Mouse (Mus musculus): ENCODE measurements around the gene Glrx5. TPM values are rescaled to one million over a fixed set of nuclear protein-coding genes. Genes with fewer than 3 reads are reported as not detected.

Gene Glrx5
- total and polyA plus RNA-seq, 3 experiments = 38.5 to 112 (median 79.5) TPM

- H3K27ac ChIP-seq (ENCODE audit: insufficient read depth, low read depth) = no peak overlapping the region
- peaks cover 24% of the 10 kb centered on the region for H3K27me3 ChIP-seq (replicated peaks)
- H3K36me3 ChIP-seq (replicated peaks in 1 of 2; ENCODE audit: control insufficient read depth in 1 of 2, insufficient read depth in 1 of 2, low read length in 1 of 2) = no peaks in the 10 kb centered on the region
- no peaks in the 10 kb centered on the region for H3K79me2 ChIP-seq (replicated peaks; ENCODE audit: control insufficient read depth, extremely low read depth, insufficient read depth, poor library complexity, severe bottlenecking)
- peaks cover 6% of the 10 kb centered on the region for H3K9me3 ChIP-seq (replicated peaks; ENCODE audit: low read length)
- in situ Hi-C loops (cut with MboI; ENCODE audit: low pct_ligation_motif_present, low pct_unique_long_range_greater_than_20kb, low sequenced_read_pairs) = no loop called here
- H3K4me2 ChIP-seq (ENCODE audit: insufficient read depth, low read depth, poor library complexity, severe bottlenecking) = no peak overlapping the region
- TF ChIP-seq ZMIZ1 (IDR thresholded peaks at IDR 0.05; ENCODE audit: low read depth, low read length) = no peak
- TF ChIP-seq CHD1 (IDR thresholded peaks at IDR 0.05; ENCODE audit: low read depth, low read length) = no peak
- TF ChIP-seq GABPA (IDR thresholded peaks at IDR 0.05; ENCODE audit: insufficient replicate concordance, low read depth, low read length) = no peak
- TF ChIP-seq ELF1 (IDR thresholded peaks at IDR 0.05; ENCODE audit: low read depth, low read length) = no peak
- TF ChIP-seq ZC3H11A (IDR thresholded peaks at IDR 0.05; ENCODE audit: low read depth, low read length) = no peak
- no peak for TF ChIP-seq EP300 (IDR thresholded peaks at IDR 0.05; ENCODE audit: low read length)
- TF ChIP-seq NRF1 (IDR thresholded peaks at IDR 0.05; ENCODE audit: low read depth, low read length) = no peak
- no peak for TF ChIP-seq JUND (conservative IDR thresholded peaks at IDR 0.05; ENCODE audit: low read depth, low read length)
- TF ChIP-seq RCOR1 (conservative IDR thresholded peaks at IDR 0.05; ENCODE audit: low read depth, low read length) = no peak
- TF ChIP-seq CTCF (conservative IDR thresholded peaks at IDR 0.05 in 1 of 2, IDR thresholded peaks at IDR 0.05 in 1 of 2; ENCODE audit: low read depth in 2 of 2, low read length in 2 of 2) = no peak; a peak in 1 of 4 replicates
- no peak for TF ChIP-seq BHLHE40 (IDR thresholded peaks at IDR 0.05; ENCODE audit: low read depth, low read length)
- no peak for TF ChIP-seq SIN3A (IDR thresholded peaks at IDR 0.05; ENCODE audit: low read length)
- TF ChIP-seq CHD2 (IDR thresholded peaks at IDR 0.05; ENCODE audit: low read length) = no peak
- TF ChIP-seq SMC3 (IDR thresholded peaks at IDR 0.05; ENCODE audit: low read depth, low read length) = no peak
- no peak for TF ChIP-seq ZKSCAN1 (IDR thresholded peaks at IDR 0.05; ENCODE audit: borderline replicate concordance, low read depth, low read length)
- H3K9ac ChIP-seq (ENCODE audit: insufficient read depth, low read depth) = no peak overlapping the region
- no peaks in the 10 kb centered on the region for H3K4me1 ChIP-seq (ENCODE audit: control insufficient read depth in 1 of 2, insufficient read depth in 2 of 2)
- H3K4me3 ChIP-seq (replicated peaks in 1 of 3; ENCODE audit: low read depth in 2 of 3, low read length in 2 of 3, poor library complexity in 1 of 3) = no peak overlapping the region
- dilution Hi-C loops (cut with MboI; ENCODE audit: extremely low pct_ligation_motif_present, extremely low pct_unique_long_range_greater_than_20kb, low sequenced_read_pairs) = no loop called here
- no peak for DNase-seq (ENCODE audit: extremely low read depth)
Measured at GRCm38 (mm10) chr12:105063201-105064134, 31.0 kb downstream of the Glrx5 start.

DNA sequence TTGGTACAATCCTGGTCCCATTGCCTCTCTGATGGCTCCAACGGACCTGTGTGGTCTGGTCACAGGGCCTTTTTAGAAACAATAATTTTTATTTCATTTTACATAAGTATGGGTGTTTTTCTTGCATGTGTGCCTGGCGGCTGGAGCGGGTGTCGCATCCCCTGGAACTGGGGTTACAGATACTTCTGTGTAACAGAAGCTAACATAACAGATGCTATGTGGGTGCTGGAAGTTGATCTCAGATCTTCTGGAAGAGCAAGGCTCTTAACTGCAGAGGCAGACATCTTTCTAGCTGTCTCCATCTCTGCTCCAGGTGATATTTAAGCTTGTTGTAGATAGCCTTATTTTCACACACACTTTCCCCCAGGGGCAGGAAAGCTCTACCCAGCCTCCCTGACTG, 31.7 kb downstream of the Glrx5 start:
- no peak for DNase-seq (ENCODE audit: extremely low read depth)
- in situ Hi-C loops (cut with MboI; ENCODE audit: low pct_ligation_motif_present, low pct_unique_long_range_greater_than_20kb, low sequenced_read_pairs) (no loop called here), dilution Hi-C loops (cut with MboI; ENCODE audit: extremely low pct_ligation_motif_present, extremely low pct_unique_long_range_greater_than_20kb, low sequenced_read_pairs) (no loop called here)
- TF ChIP-seq BHLHE40 (IDR thresholded peaks at IDR 0.05; ENCODE audit: low read depth, low read length) (no peak), UBTF (IDR thresholded peaks at IDR 0.05; ENCODE audit: low read depth, low read length) (no peak), ZC3H11A (IDR thresholded peaks at IDR 0.05; ENCODE audit: low read depth, low read length) (no peak), MAZ (IDR thresholded peaks at IDR 0.05; ENCODE audit: low read depth, low read length) (no peak), JUN (IDR thresholded peaks at IDR 0.05; ENCODE audit: insufficient read depth, low read depth, low read length) (no peak), NRF1 (IDR thresholded peaks at IDR 0.05; ENCODE audit: low read depth, low read length) (no peak), E2F4 (IDR thresholded peaks at IDR 0.05; ENCODE audit: insufficient replicate concordance, low read depth, low read length) (no peak), RCOR1 (conservative IDR thresholded peaks at IDR 0.05; ENCODE audit: low read depth, low read length) (no peak), TBP (conservative IDR thresholded peaks at IDR 0.05; ENCODE audit: low read depth, low read length) (no peak)
- Histone ChIP-seq H3K4me1 (ENCODE audit: control insufficient read depth in 1 of 2, insufficient read depth in 2 of 2) (no peaks in the 10 kb centered on the region), H3K36me3 (replicated peaks in 1 of 2; ENCODE audit: control insufficient read depth in 1 of 2, insufficient read depth in 1 of 2, low read length in 1 of 2) (no peaks in the 10 kb centered on the region), H3K27ac (ENCODE audit: insufficient read depth, low read depth) (no peak overlapping the region), H3K79me2 (replicated peaks; ENCODE audit: control insufficient read depth, extremely low read depth, insufficient read depth, poor library complexity, severe bottlenecking) (no peaks in the 10 kb centered on the region), H3K9ac (ENCODE audit: insufficient read depth, low read depth) (no peak overlapping the region), H3K27me3 (replicated peaks) (peaks cover 26% of the 10 kb centered on the region), H3K4me3 (replicated peaks in 1 of 3; ENCODE audit: low read depth in 2 of 3, low read length in 2 of 3, poor library complexity in 1 of 3) (no peak overlapping the region), H3K9me3 (replicated peaks; ENCODE audit: low read length) (peaks cover 6% of the 10 kb centered on the region), H3K4me2 (ENCODE audit: insufficient read depth, low read depth, poor library complexity, severe bottlenecking) (no peak overlapping the region)

Data from CH12.LX (cell line).